Mouse (Mus musculus): ENCODE results near the gene Fam171a1.

- no peak for TF ChIP-seq CTCF (IDR thresholded peaks at IDR 0.05; ENCODE audit: extremely low read depth, insufficient read depth, low read length)
- no peak for TF ChIP-seq POLR2A (IDR thresholded peaks at IDR 0.05; ENCODE audit: extremely low read depth, insufficient read depth, low read length)
Measured at GRCm38 (mm10) chr2:3107471-3107870, 6.6 kb upstream of the Fam171a1 start.
